16 mouse cellular contexts compared by ENCODE assay signal in genomic region chr5:135643552-135643842, GRCm38 (mm10).
"Had no signal": no experiment of that assay in that cellular context is flagged by ENCODE, and none has a peak within 500 bp of the region (broad histone marks: within the 10 kb centered on the region; RNA-seq: fewer than 3 reads in every experiment).

No protein-coding gene starts in this region.

- H3K4me1 ChIP-seq: midbrain, embryonic 12.5 days; neural tube, embryonic 12.5 days; neural tube, embryonic 15.5 days had no signal

- H3K4me2 ChIP-seq: liver, embryonic 13.5 days; lung, embryonic 14.5 days; midbrain, embryonic 12.5 days; midbrain, embryonic 15.5 days; neural tube, embryonic 12.5 days; neural tube, embryonic 15.5 days; stomach, embryonic 15.5 days had no signal

- H3K27me3 ChIP-seq: liver, embryonic 13.5 days; midbrain, embryonic 12.5 days; midbrain, embryonic 15.5 days; neural tube, embryonic 12.5 days; neural tube, embryonic 15.5 days; stomach, embryonic 15.5 days had no signal

- ATAC-seq: lung, postnatal 0 days; midbrain, embryonic 15.5 days had no signal

- H3K4me3 ChIP-seq: left cerebral cortex, adult 2 months; liver, embryonic 13.5 days; midbrain, embryonic 12.5 days; midbrain, embryonic 15.5 days; neural tube, embryonic 12.5 days; neural tube, embryonic 15.5 days; stomach, embryonic 15.5 days had no signal

- DNase-seq: layer of hippocampus, postnatal 36 days; liver, embryonic 13.5 days; lung, embryonic 14.5 days; right cerebral cortex, adult 18-20 months; right cerebral cortex, postnatal 25 days; spleen, adult 18-20 months; thymus, postnatal 25 days had no signal

- H3K27ac ChIP-seq: kidney, postnatal 0 days; left cerebral cortex, adult 2 months; macrophage; midbrain, embryonic 12.5 days; midbrain, embryonic 15.5 days; neural tube, embryonic 12.5 days; neural tube, embryonic 15.5 days; stomach, embryonic 15.5 days had no signal

- H3K9me3 ChIP-seq: liver, embryonic 13.5 days; midbrain, embryonic 12.5 days; midbrain, embryonic 15.5 days; neural tube, embryonic 12.5 days; neural tube, embryonic 15.5 days; stomach, embryonic 15.5 days had no signal

- H3K9ac ChIP-seq: liver, embryonic 13.5 days; lung, embryonic 14.5 days; midbrain, embryonic 12.5 days; midbrain, embryonic 15.5 days; neural tube, embryonic 12.5 days; neural tube, embryonic 15.5 days; stomach, embryonic 15.5 days had no signal
